Mouse (Mus musculus) testis, adult 2 months (tissue): ENCODE results near the gene Dda1.

Source experiments
- CTCF ChIP-seq: fragments of 200-500 bp; IDR thresholded peaks from 2 replicates; pipeline ENCODE4 v1.5.1; 2012; ENCODE audit warnings: low read depth, mild to moderate bottlenecking, inconsistent platforms, low read length, moderate library complexity; ENCODE audit not compliant: control insufficient read depth, insufficient read depth, insufficient replicate concordance
- POLR2A ChIP-seq: fragments of 200-500 bp; IDR thresholded peaks from 2 replicates; pipeline ENCODE4 v1.6.1; 2012; ENCODE audit warnings: low read depth, mild to moderate bottlenecking, inconsistent platforms, low read length, moderate library complexity; ENCODE audit not compliant: control insufficient read depth

DNA sequence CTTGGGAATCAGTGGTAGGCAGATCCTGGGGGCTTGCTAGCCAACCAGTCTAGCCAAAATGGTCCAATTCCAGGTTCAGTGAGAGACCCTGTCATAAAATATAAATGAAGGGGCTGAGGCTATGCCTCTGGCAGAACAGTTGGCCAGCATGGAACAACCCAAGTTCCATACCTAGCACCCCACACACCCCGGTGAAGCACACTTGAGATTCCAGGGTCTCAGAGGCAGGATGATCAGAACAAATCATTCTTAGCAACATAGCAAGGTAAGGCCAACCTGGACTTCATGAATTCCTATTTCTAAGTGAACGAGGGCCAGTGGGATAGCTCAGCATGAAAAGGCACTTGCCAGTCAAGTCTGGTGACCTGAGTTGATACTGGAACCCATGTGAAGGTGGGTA is 1.8 kb upstream of the Dda1 start:
- TF ChIP-seq CTCF (no peak), POLR2A (no peak)
